Mouse (Mus musculus): ENCODE measurements around the gene Gm2000. TPM values are rescaled to one million over a fixed set of nuclear protein-coding genes. Genes with fewer than 3 reads are reported as not detected.
"Not testable (repeated sequence)": the region's sequence is repeated elsewhere in the genome, so short reads cannot be mapped to it uniquely, and the experiment has no call there.

Gene Gm2000
- polyA plus RNA-seq, 2 experiments, result 53.6 to 945 TPM

DNA sequence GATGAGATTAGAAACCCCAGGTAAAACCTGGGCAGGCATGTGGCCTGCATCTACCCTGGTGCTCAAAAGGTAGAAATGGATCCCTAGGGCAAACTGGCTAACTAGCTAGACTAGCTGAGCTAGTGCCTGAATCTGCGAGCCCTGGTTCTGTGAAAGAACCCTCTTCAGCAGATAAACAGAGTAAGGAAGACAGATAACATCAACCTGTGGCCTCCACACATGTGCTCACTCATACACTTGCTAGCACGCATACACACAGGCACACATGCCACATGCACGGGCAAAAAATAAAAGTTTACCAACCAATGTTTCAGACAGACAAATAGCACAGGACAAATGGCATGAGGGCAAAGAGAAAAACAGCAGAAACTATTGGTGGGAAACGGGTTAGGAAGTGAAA lies 15.4 kb upstream of the Gm2000 start:
- Histone ChIP-seq H3K27ac (replicated peaks; ENCODE audit: low read depth, low read length) (no peak overlapping the region), H3K4me2 (replicated peaks; ENCODE audit: low read depth, low read length, severe bottlenecking) (no peak overlapping the region), H3K4me1 (ENCODE audit: control insufficient read depth, insufficient read depth, low read length) (no peaks in the 10 kb centered on the region), H3K4me3 (replicated peaks; ENCODE audit: low read length) (no peak overlapping the region), H3K9me3 (ENCODE audit: control insufficient read depth, low read length) (no peaks in the 10 kb centered on the region), H3K9ac (ENCODE audit: low read depth, low read length, severe bottlenecking) (no peak overlapping the region), H3K27me3 (ENCODE audit: control insufficient read depth, insufficient read depth, low read length) (no peaks in the 10 kb centered on the region), H3K36me3 (ENCODE audit: control insufficient read depth, insufficient read depth, low read length) (no peaks in the 10 kb centered on the region)
- WGBS, result 88% methylated on average over 4 of the region's 4 CpGs
- DNase-seq (ENCODE audit: low spot score), result no peak
- TF ChIP-seq POLR2A (IDR thresholded peaks at IDR 0.05; ENCODE audit: borderline replicate concordance, extremely low read depth, insufficient read depth, insufficient read length), result no peak
- ATAC-seq (ENCODE audit: low FRiP score, low read depth), result no peak

DNA sequence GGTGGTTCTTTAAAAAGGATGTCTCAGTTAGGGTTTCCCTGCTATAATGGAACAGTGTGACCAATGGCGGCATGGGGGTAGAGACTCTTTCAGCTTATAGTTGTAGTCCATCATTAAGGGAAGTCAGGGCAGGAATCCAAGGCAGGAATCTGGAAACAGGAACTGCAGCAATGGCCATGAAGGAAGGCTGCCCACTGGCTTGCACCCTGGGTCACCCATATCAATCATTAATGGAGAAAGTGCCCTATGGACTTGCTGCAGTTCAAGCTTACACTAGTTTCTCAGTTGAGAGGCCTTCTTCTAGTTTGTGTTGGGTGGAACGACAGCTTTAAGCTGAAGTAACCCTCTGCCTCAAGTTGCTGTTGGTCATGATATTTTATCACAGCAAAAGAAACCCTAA lies 13.4 kb upstream of the Gm2000 start:
- Histone ChIP-seq H3K4me2 (replicated peaks; ENCODE audit: low read depth, low read length, severe bottlenecking) (no peak overlapping the region), H3K9ac (ENCODE audit: low read depth, low read length, severe bottlenecking) (no peak overlapping the region), H3K4me3 (replicated peaks; ENCODE audit: low read length) (no peak overlapping the region), H3K4me1 (ENCODE audit: control insufficient read depth, insufficient read depth, low read length) (no peaks in the 10 kb centered on the region), H3K9me3 (ENCODE audit: control insufficient read depth, low read length) (no peaks in the 10 kb centered on the region), H3K27me3 (ENCODE audit: control insufficient read depth, insufficient read depth, low read length) (no peaks in the 10 kb centered on the region), H3K36me3 (ENCODE audit: control insufficient read depth, insufficient read depth, low read length) (no peaks in the 10 kb centered on the region), H3K27ac (replicated peaks; ENCODE audit: low read depth, low read length) (no peak overlapping the region)
- DNase-seq (ENCODE audit: low spot score), result no peak
- WGBS, result 86% methylated on average over 2 of the region's 2 CpGs
- ATAC-seq (ENCODE audit: low FRiP score, low read depth), result no peak
- no peak for TF ChIP-seq POLR2A (IDR thresholded peaks at IDR 0.05; ENCODE audit: borderline replicate concordance, extremely low read depth, insufficient read depth, insufficient read length)

DNA sequence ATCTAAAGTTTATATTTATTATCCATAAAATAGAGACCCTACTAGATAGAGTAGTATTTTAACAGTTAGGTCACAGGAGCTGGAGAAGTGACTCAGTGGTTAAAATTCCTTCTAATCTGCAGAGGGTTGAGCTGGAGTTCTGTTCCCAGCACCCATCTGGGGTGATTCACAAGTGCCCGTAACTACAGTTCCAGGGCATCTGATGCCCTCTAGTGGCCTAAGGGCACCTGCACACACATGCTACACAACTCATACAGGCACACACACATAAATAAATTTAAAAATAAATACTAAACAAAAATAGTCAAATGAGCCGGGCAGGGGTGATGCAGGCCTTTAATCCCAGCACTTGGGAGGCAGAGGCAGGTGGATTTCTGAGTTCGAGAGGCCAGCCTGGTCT lies 15.4 kb downstream of the Gm2000 start:
- no peak for DNase-seq (ENCODE audit: low spot score)
- H3K27ac ChIP-seq (replicated peaks; ENCODE audit: low read depth, low read length), result no peak overlapping the region
- ATAC-seq (ENCODE audit: low FRiP score, low read depth), result no peak
- 90% methylated on average over 3 of the region's 3 CpGs for WGBS
- TF ChIP-seq POLR2A (IDR thresholded peaks at IDR 0.05; ENCODE audit: borderline replicate concordance, extremely low read depth, insufficient read depth, insufficient read length), result no peak
- no peak overlapping the region for H3K9ac ChIP-seq (ENCODE audit: low read depth, low read length, severe bottlenecking)
- no peak overlapping the region for H3K4me2 ChIP-seq (replicated peaks; ENCODE audit: low read depth, low read length, severe bottlenecking)
- no peak overlapping the region for H3K4me3 ChIP-seq (replicated peaks; ENCODE audit: low read length)
- H3K4me1 ChIP-seq (ENCODE audit: control insufficient read depth, insufficient read depth, low read length), result no peaks in the 10 kb centered on the region
- H3K36me3 ChIP-seq (ENCODE audit: control insufficient read depth, insufficient read depth, low read length), result no peaks in the 10 kb centered on the region
- H3K9me3 ChIP-seq (ENCODE audit: control insufficient read depth, low read length), result no peaks in the 10 kb centered on the region; the same call in 1 of the 2 replicates
- no peaks in the 10 kb centered on the region for H3K27me3 ChIP-seq (ENCODE audit: control insufficient read depth, insufficient read depth, low read length)

DNA sequence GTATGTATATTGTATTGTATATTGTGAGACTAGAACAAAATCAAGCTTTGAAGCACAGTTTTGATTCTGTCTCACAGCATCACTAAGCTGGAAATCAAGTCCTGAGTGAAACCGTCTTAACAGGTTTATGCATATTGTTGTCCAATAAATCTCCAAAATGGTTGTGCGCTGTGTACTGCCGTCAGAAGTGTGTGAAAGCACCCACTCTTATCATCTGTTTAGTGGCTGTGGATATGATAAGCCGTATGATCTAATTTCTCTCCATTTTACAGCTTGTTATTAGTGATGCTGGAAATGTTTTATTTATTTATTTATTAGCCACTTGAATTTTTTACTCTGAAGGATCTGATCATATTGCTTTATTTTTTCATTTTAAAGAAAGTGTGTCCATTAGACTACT lies 20.4 kb downstream of the Gm2000 start:
- Histone ChIP-seq H3K4me3 (replicated peaks; ENCODE audit: low read length) (no peak overlapping the region), H3K9ac (ENCODE audit: low read depth, low read length, severe bottlenecking) (no peak overlapping the region), H3K27me3 (ENCODE audit: control insufficient read depth, insufficient read depth, low read length) (no peaks in the 10 kb centered on the region), H3K9me3 (ENCODE audit: control insufficient read depth, low read length) (no peaks in the 10 kb centered on the region; the same call in 1 of the 2 replicates), H3K4me2 (replicated peaks; ENCODE audit: low read depth, low read length, severe bottlenecking) (no peak overlapping the region), H3K27ac (replicated peaks; ENCODE audit: low read depth, low read length) (no peak overlapping the region), H3K4me1 (ENCODE audit: control insufficient read depth, insufficient read depth, low read length) (no peaks in the 10 kb centered on the region), H3K36me3 (ENCODE audit: control insufficient read depth, insufficient read depth, low read length) (no peaks in the 10 kb centered on the region)
- WGBS, result 82% methylated on average over 4 of the region's 4 CpGs
- no peak for ATAC-seq (ENCODE audit: low FRiP score, low read depth)
- TF ChIP-seq POLR2A (IDR thresholded peaks at IDR 0.05; ENCODE audit: borderline replicate concordance, extremely low read depth, insufficient read depth, insufficient read length), result no peak
- DNase-seq (ENCODE audit: low spot score), result no peak

DNA sequence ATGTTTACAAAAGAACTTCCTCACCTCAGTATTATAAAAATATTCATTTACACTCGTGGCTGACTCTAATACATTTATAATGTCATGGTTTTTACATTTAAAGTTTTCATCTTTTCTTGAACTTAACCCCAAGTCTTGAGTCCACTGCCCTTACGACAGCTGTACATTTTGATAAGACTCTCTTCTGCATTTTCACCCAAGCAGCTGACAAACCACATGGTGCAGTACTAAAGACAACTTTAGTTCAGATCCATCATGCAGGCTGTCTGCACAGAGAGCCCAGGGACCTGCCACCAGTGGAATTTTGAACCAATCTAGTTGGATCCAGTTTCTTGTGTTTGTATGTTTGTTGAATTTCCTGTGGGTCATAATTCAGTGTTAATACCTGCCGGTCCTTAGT lies 21.0 kb downstream of the Gm2000 start:
- no peak for ATAC-seq (ENCODE audit: low FRiP score, low read depth)
- H3K36me3 ChIP-seq (ENCODE audit: control insufficient read depth, insufficient read depth, low read length), result no peaks in the 10 kb centered on the region
- WGBS, result 71% methylated on average over 3 of the region's 3 CpGs

DNA sequence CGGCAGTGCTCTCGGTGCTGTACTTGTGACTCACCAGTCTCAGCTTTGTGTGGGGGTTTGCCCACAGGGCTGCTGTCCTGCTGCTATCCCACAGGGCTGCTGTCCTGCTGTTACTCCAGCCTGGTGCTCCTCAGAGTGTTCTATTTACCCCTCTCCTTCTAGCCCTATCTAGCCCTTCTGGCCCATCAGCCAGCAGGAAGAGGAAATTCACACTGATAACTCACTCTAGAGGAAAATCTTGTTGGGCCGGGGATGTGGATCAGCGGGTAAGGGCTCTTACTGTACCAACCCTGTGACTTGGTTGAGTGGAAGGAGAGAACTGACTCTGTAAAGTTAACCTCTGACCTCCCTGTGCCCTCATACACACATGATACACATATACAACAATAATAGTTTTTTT lies 27.3 kb downstream of the Gm2000 start:
- 83% methylated on average over 4 of the region's 4 CpGs for WGBS
- H3K4me1 ChIP-seq (ENCODE audit: control insufficient read depth, insufficient read depth, low read length), result no peaks in the 10 kb centered on the region
- H3K36me3 ChIP-seq (ENCODE audit: control insufficient read depth, insufficient read depth, low read length), result no peaks in the 10 kb centered on the region
- no peaks in the 10 kb centered on the region for H3K9me3 ChIP-seq (ENCODE audit: control insufficient read depth, low read length)
- no peaks in the 10 kb centered on the region for H3K27me3 ChIP-seq (ENCODE audit: control insufficient read depth, insufficient read depth, low read length)
- ATAC-seq (ENCODE audit: low FRiP score, low read depth) (no peak), DNase-seq (ENCODE audit: low spot score) (no peak)
- no peak overlapping the region for H3K9ac ChIP-seq (ENCODE audit: low read depth, low read length, severe bottlenecking)
- H3K27ac ChIP-seq (replicated peaks; ENCODE audit: low read depth, low read length), result no peak overlapping the region
- no peak overlapping the region for H3K4me3 ChIP-seq (replicated peaks; ENCODE audit: low read length)
- no peak for TF ChIP-seq POLR2A (IDR thresholded peaks at IDR 0.05; ENCODE audit: borderline replicate concordance, extremely low read depth, insufficient read depth, insufficient read length)
- no peak overlapping the region for H3K4me2 ChIP-seq (replicated peaks; ENCODE audit: low read depth, low read length, severe bottlenecking)

More for the DNA sequence above, 21.0 kb downstream of the Gm2000 start:
- Histone ChIP-seq H3K27me3 (ENCODE audit: control insufficient read depth, insufficient read depth, low read length) (no peaks in the 10 kb centered on the region), H3K4me2 (replicated peaks; ENCODE audit: low read depth, low read length, severe bottlenecking) (no peak overlapping the region), H3K4me3 (replicated peaks; ENCODE audit: low read length) (no peak overlapping the region), H3K9me3 (ENCODE audit: control insufficient read depth, low read length) (no peaks in the 10 kb centered on the region), H3K4me1 (ENCODE audit: control insufficient read depth, insufficient read depth, low read length) (no peaks in the 10 kb centered on the region), H3K9ac (ENCODE audit: low read depth, low read length, severe bottlenecking) (no peak overlapping the region), H3K27ac (replicated peaks; ENCODE audit: low read depth, low read length) (no peak overlapping the region)
- no peak for TF ChIP-seq POLR2A (IDR thresholded peaks at IDR 0.05; ENCODE audit: borderline replicate concordance, extremely low read depth, insufficient read depth, insufficient read length)
- DNase-seq (ENCODE audit: low spot score), result no peak

DNA sequence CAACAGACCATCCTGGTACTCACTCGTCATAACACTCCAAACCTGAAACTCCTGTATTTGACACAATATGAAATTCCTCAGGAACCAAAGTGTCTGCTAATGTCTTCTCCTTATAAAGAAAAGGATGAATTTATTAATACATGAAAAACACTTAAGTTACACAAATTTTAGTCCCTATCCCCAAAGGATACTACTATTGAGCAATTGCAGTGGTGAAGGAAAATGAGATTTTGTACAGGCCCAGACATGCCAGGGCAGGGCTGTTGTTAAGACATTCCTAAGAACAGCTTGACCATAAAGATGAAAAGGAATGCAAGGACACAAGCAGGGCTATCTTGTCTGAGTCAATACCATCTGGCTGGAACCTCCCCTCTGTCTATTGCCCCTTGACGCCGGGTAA lies 34.3 kb downstream of the Gm2000 start:
- H3K4me1 ChIP-seq (ENCODE audit: control insufficient read depth, insufficient read depth, low read length); H3K27me3 ChIP-seq (ENCODE audit: control insufficient read depth, insufficient read depth, low read length); DNase-seq (ENCODE audit: low spot score); H3K9ac ChIP-seq (ENCODE audit: low read depth, low read length, severe bottlenecking); H3K36me3 ChIP-seq (ENCODE audit: control insufficient read depth, insufficient read depth, low read length); ATAC-seq (ENCODE audit: low FRiP score, low read depth); H3K9me3 ChIP-seq (ENCODE audit: control insufficient read depth, low read length); H3K27ac ChIP-seq (replicated peaks; ENCODE audit: low read depth, low read length); H3K4me3 ChIP-seq (replicated peaks; ENCODE audit: low read length); H3K4me2 ChIP-seq (replicated peaks; ENCODE audit: low read depth, low read length, severe bottlenecking): not testable (repeated sequence)
- WGBS, result 63% methylated on average over 3 of the region's 3 CpGs
